Mouse (Mus musculus) layer of hippocampus, adult 2 months (tissue): ENCODE measurements at regions not wholly inside any gene's neighbourhood (a gene's known extent, or its start where the extent isn't known, plus 50 kb on each side); places are given as distances from the start of the nearest gene placed in this dataset.

Experiments used
- DNase-seq, 2 experiments: peaks; one replicate each; pipeline ENCODE4 v3.0.0; 2022; ENCODE audit warnings: low spot score in 2 of 2
- H3K27ac ChIP-seq: fragments of 200-600 bp; 2 replicates; pipeline ENCODE4 v1.8.1; 2022
- H3K4me3 ChIP-seq: fragments of 200-600 bp; 2 replicates; pipeline ENCODE4 v1.8.1; 2022; ENCODE audit warnings: mild to moderate bottlenecking
- CTCF ChIP-seq: fragments of 200-600 bp; conservative IDR thresholded peaks from 2 replicates; pipeline ENCODE4 v1.8.1; 2022; ENCODE audit warnings: antibody characterized with exemption, mild to moderate bottlenecking, moderate library complexity

GRCm38 (mm10) chr1:76167486-76167885 is 621.4 kb downstream of the Slc4a3 start:
- TF ChIP-seq CTCF, result no peak
- DNase-seq, result no peak

GRCm38 (mm10) chr1:76181181-76181580 is 635.1 kb downstream of the Slc4a3 start:
- TF ChIP-seq CTCF, result no peak
- DNase-seq, result no peak
- Histone ChIP-seq H3K27ac (no peak overlapping the region), H3K4me3 (no peak overlapping the region)

More at GRCm38 (mm10) chr1:76167486-76167885, 621.4 kb downstream of the Slc4a3 start:
- Histone ChIP-seq H3K4me3 (no peak overlapping the region), H3K27ac (no peak overlapping the region)

- no peak overlapping the region for H3K4me3 ChIP-seq
- H3K27ac ChIP-seq, result no peak overlapping the region
- no peak for TF ChIP-seq CTCF
- no peak for DNase-seq
These were observed 648.8 kb downstream of the Slc4a3 start for GRCm38 (mm10) chr1:76194844-76195243.

GRCm38 (mm10) chr1:76197651-76198050 is 651.6 kb downstream of the Slc4a3 start:
- DNase-seq, result no peak
- Histone ChIP-seq H3K27ac (no peak overlapping the region), H3K4me3 (no peak overlapping the region)
- no peak for TF ChIP-seq CTCF

- DNase-seq, result no peak
- TF ChIP-seq CTCF, result no peak
- no peak overlapping the region for H3K4me3 ChIP-seq
- no peak overlapping the region for H3K27ac ChIP-seq
These were observed 654.8 kb downstream of the Slc4a3 start for GRCm38 (mm10) chr1:76200906-76201305.

- Histone ChIP-seq H3K27ac (no peak overlapping the region), H3K4me3 (no peak overlapping the region)
These were observed 666.4 kb downstream of the Slc4a3 start for GRCm38 (mm10) chr1:76212486-76212885.

GRCm38 (mm10) chr1:76244721-76245120 is 698.7 kb downstream of the Slc4a3 start:
- no peak overlapping the region for H3K27ac ChIP-seq
- TF ChIP-seq CTCF, result no peak
- no peak overlapping the region for H3K4me3 ChIP-seq
- DNase-seq, result no peak

More at GRCm38 (mm10) chr1:76212486-76212885, 666.4 kb downstream of the Slc4a3 start:
- no peak for DNase-seq
- no peak for TF ChIP-seq CTCF

- no peak overlapping the region for H3K4me3 ChIP-seq
- TF ChIP-seq CTCF, result no peak
- peak overlapping the region; percentile 19 for H3K27ac ChIP-seq
- peak in 1 of 2 experiments; percentile 3 for DNase-seq
These were observed 700.2 kb downstream of the Slc4a3 start for GRCm38 (mm10) chr1:76246181-76246796.

- no peak overlapping the region for H3K4me3 ChIP-seq
- H3K27ac ChIP-seq, result no peak overlapping the region
- no peak for DNase-seq
- TF ChIP-seq CTCF, result no peak
These were observed 701.1 kb downstream of the Slc4a3 start for GRCm38 (mm10) chr1:76247126-76247525.

- no peak for DNase-seq
- Histone ChIP-seq H3K27ac (no peak overlapping the region), H3K4me3 (no peak overlapping the region)
- TF ChIP-seq CTCF, result no peak
These were observed 712.2 kb downstream of the Slc4a3 start for GRCm38 (mm10) chr1:76258217-76258616.

GRCm38 (mm10) chr1:76276148-76276547 is 730.1 kb downstream of the Slc4a3 start:
- TF ChIP-seq CTCF, result no peak
- H3K27ac ChIP-seq, result no peak overlapping the region
- H3K4me3 ChIP-seq, result no peak overlapping the region
- no peak for DNase-seq

GRCm38 (mm10) chr1:76276624-76277023 is 730.6 kb downstream of the Slc4a3 start:
- Histone ChIP-seq H3K4me3 (no peak overlapping the region), H3K27ac (no peak overlapping the region)
- TF ChIP-seq CTCF, result no peak
- no peak for DNase-seq

GRCm38 (mm10) chr1:76283322-76283721 is 737.3 kb downstream of the Slc4a3 start:
- Histone ChIP-seq H3K27ac (no peak overlapping the region), H3K4me3 (no peak overlapping the region)
- TF ChIP-seq CTCF, result no peak
- no peak for DNase-seq

- no peak for DNase-seq
- TF ChIP-seq CTCF, result no peak
- no peak overlapping the region for H3K4me3 ChIP-seq
- H3K27ac ChIP-seq, result no peak overlapping the region
These were observed 777.0 kb downstream of the Slc4a3 start for GRCm38 (mm10) chr1:76322943-76323559.
